Mouse (Mus musculus): ENCODE results near the gene Plod2. TPM values are rescaled to one million over a fixed set of nuclear protein-coding genes. Genes with fewer than 3 reads are reported as not detected.
A peak's percentile ranks its signal among the peaks of the same experiment; 100 is the strongest.

The Plod2 gene
- polyA plus RNA-seq, 1 experiment = 3.6 TPM

DNA sequence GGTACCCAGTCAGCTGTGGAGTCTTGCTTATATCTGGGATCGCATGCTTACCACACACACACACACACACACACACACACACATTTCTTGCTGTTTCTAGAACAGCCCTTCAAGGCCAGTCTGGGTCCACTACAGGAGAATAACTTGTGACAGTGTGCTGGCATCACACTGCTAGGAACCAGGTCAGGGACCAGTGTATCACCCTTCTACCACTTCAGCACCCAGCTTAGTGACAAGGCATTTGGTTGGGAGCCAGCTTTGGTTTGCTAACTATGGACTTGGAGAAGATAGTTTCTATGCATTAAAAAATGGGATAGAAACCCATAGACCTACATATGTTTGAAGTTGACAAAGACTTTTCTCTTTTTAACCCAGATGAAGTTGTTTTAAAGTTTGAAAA is 46.2 kb downstream of the Plod2 start:
- Histone ChIP-seq H3K4me3 (ENCODE audit: control insufficient read depth, low read depth, low read length) (no peak overlapping the region), H3K27ac (ENCODE audit: control insufficient read depth, insufficient read depth, low read depth, low read length) (no peak overlapping the region), H3K36me3 (ENCODE audit: control insufficient read depth, insufficient read depth, low read length) (no peaks in the 10 kb centered on the region), H3K27me3 (ENCODE audit: control insufficient read depth, insufficient read depth, low read length) (no peaks in the 10 kb centered on the region), H3K4me1 (ENCODE audit: control insufficient read depth, insufficient read depth, low read length) (no peaks in the 10 kb centered on the region)
- TF ChIP-seq POLR2A (IDR thresholded peaks at IDR 0.05; ENCODE audit: control insufficient read depth, low read depth, low read length) (no peak), CTCF (IDR thresholded peaks at IDR 0.05; ENCODE audit: control insufficient read depth, insufficient read depth, insufficient replicate concordance, low read depth, low read length) (no peak)

DNA sequence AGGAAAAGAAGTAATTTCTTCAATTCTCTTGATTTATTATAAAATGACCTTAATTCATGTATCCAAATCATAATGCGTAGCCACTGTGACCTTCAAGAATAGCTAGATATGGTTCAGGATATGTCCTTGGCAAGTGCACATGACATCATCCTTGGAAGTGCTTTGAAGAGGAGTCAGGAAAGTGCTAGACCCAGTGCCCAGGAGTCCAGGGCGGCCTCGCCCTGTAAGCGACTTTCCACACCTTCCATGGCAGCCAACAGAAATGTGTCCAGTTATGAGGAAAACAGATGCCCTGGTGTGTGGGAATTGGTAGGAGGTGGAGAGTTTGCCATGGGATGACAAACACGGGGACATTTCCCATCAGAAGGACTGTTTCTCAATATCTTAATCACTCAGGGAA is 47.0 kb downstream of the Plod2 start:
- TF ChIP-seq CTCF (IDR thresholded peaks at IDR 0.05; ENCODE audit: control insufficient read depth, insufficient read depth, insufficient replicate concordance, low read depth, low read length) (no peak), POLR2A (IDR thresholded peaks at IDR 0.05; ENCODE audit: control insufficient read depth, low read depth, low read length) (no peak)
- Histone ChIP-seq H3K4me3 (ENCODE audit: control insufficient read depth, low read depth, low read length) (no peak overlapping the region), H3K27ac (ENCODE audit: control insufficient read depth, insufficient read depth, low read depth, low read length) (0 out of 2 replicates have a peak overlapping the region, but pooled peaks have one; percentile 13), H3K27me3 (ENCODE audit: control insufficient read depth, insufficient read depth, low read length) (no peaks in the 10 kb centered on the region), H3K4me1 (ENCODE audit: control insufficient read depth, insufficient read depth, low read length) (no peaks in the 10 kb centered on the region), H3K36me3 (ENCODE audit: control insufficient read depth, insufficient read depth, low read length) (no peaks in the 10 kb centered on the region)

DNA sequence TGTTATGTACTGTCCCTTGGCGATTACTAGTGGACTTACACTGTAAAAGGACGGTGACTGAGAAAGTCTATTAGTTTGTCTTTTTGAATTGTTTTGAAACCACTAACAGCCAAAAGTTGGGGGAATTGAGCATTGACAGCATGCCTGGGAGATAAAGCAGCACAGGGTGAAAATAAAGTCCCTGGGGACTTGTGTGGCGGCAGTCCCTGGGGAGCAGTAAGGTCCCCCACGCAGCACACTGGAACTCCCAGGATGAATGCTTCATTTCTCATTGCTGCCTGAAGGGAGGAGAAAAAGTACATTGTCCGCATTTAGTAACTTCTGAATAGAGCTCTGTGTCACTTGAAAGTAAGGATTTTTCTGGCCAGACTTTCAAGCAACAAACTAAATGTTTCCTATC is 49.5 kb downstream of the Plod2 start:
- TF ChIP-seq CTCF (IDR thresholded peaks at IDR 0.05; ENCODE audit: control insufficient read depth, insufficient read depth, insufficient replicate concordance, low read depth, low read length) (no peak), POLR2A (IDR thresholded peaks at IDR 0.05; ENCODE audit: control insufficient read depth, low read depth, low read length) (no peak)
- Histone ChIP-seq H3K36me3 (ENCODE audit: control insufficient read depth, insufficient read depth, low read length) (no peaks in the 10 kb centered on the region), H3K27me3 (ENCODE audit: control insufficient read depth, insufficient read depth, low read length) (no peaks in the 10 kb centered on the region), H3K27ac (ENCODE audit: control insufficient read depth, insufficient read depth, low read depth, low read length) (no peak overlapping the region; the same call in 1 of the 2 replicates), H3K4me3 (ENCODE audit: control insufficient read depth, low read depth, low read length) (no peak overlapping the region), H3K4me1 (ENCODE audit: control insufficient read depth, insufficient read depth, low read length) (no peaks in the 10 kb centered on the region)

DNA sequence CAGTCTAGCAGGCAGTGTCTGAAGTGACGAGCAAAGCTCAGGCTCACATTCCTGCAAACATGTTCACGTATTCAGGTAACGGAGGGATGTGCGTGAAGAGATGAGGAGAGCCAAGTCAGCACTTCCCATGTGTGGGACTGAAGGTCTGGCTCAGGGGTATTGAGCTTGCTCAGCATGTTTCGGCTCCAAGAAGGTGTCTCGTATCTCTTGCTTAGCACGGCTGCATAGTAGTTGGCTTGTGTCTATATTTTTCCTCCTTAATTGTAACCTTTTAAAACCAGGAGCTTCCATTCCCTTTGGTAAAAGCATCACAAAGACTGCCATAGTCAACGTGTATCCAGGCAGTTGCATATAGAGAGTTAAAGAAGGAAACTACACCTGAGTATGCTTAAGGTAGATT is 50.7 kb downstream of the Plod2 start:
- Histone ChIP-seq H3K27ac (ENCODE audit: control insufficient read depth, insufficient read depth, low read depth, low read length) (no peak overlapping the region), H3K36me3 (ENCODE audit: control insufficient read depth, insufficient read depth, low read length) (no peaks in the 10 kb centered on the region), H3K27me3 (ENCODE audit: control insufficient read depth, insufficient read depth, low read length) (no peaks in the 10 kb centered on the region), H3K4me3 (ENCODE audit: control insufficient read depth, low read depth, low read length) (no peak overlapping the region), H3K4me1 (ENCODE audit: control insufficient read depth, insufficient read depth, low read length) (no peaks in the 10 kb centered on the region)
- no peak for TF ChIP-seq CTCF (IDR thresholded peaks at IDR 0.05; ENCODE audit: control insufficient read depth, insufficient read depth, insufficient replicate concordance, low read depth, low read length)
- TF ChIP-seq POLR2A (IDR thresholded peaks at IDR 0.05; ENCODE audit: control insufficient read depth, low read depth, low read length) = no peak

DNA sequence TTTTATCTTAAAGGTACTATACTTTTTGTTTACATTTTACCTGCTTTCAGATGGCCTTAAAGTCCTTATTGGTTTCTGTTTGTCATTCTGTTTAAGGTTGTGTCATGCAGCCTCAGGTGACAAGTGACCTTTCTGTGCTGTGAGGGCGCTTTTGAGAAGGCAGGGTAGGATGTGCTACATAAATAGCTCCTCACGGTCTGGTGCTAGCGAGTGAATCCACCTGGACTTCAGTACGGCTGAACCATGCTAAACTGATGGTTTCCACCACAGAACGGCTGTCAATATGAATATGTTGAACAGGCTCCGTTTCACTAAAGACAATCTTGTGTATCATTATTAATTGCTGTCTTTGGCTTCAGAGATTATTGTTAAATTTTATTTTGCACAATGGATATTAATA is 52.5 kb downstream of the Plod2 start:
- Histone ChIP-seq H3K4me1 (ENCODE audit: control insufficient read depth, insufficient read depth, low read length) (no peaks in the 10 kb centered on the region), H3K36me3 (ENCODE audit: control insufficient read depth, insufficient read depth, low read length) (no peaks in the 10 kb centered on the region), H3K27ac (ENCODE audit: control insufficient read depth, insufficient read depth, low read depth, low read length) (no peak overlapping the region), H3K4me3 (ENCODE audit: control insufficient read depth, low read depth, low read length) (no peak overlapping the region), H3K27me3 (ENCODE audit: control insufficient read depth, insufficient read depth, low read length) (no peaks in the 10 kb centered on the region)
- TF ChIP-seq POLR2A (IDR thresholded peaks at IDR 0.05; ENCODE audit: control insufficient read depth, low read depth, low read length) = no peak
- TF ChIP-seq CTCF (IDR thresholded peaks at IDR 0.05; ENCODE audit: control insufficient read depth, insufficient read depth, insufficient replicate concordance, low read depth, low read length) = no peak

DNA sequence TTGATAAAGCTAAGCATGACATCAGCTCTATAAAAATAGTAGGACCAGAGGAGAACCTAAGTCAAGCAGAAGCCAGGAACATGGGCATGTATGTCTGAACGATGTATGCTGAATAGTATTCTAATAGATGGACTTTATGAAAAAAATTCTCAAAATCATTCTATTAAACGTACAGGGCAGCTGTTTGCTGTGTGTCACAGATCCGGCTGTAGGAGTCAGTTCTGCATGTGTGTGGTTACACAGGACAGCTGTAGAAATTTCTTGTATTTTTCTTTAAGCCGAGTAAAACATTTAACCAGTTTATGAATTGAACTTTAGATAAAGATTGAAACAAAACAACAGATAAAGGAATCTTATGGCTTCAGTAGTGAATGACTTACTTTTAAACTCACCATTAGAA is 53.3 kb downstream of the Plod2 start:
- Histone ChIP-seq H3K4me1 (ENCODE audit: control insufficient read depth, insufficient read depth, low read length) (no peaks in the 10 kb centered on the region), H3K27ac (ENCODE audit: control insufficient read depth, insufficient read depth, low read depth, low read length) (no peak overlapping the region), H3K36me3 (ENCODE audit: control insufficient read depth, insufficient read depth, low read length) (no peaks in the 10 kb centered on the region), H3K27me3 (ENCODE audit: control insufficient read depth, insufficient read depth, low read length) (no peaks in the 10 kb centered on the region), H3K4me3 (ENCODE audit: control insufficient read depth, low read depth, low read length) (no peak overlapping the region)
- TF ChIP-seq CTCF (IDR thresholded peaks at IDR 0.05; ENCODE audit: control insufficient read depth, insufficient read depth, insufficient replicate concordance, low read depth, low read length) = no peak
- TF ChIP-seq POLR2A (IDR thresholded peaks at IDR 0.05; ENCODE audit: control insufficient read depth, low read depth, low read length) = no peak

DNA sequence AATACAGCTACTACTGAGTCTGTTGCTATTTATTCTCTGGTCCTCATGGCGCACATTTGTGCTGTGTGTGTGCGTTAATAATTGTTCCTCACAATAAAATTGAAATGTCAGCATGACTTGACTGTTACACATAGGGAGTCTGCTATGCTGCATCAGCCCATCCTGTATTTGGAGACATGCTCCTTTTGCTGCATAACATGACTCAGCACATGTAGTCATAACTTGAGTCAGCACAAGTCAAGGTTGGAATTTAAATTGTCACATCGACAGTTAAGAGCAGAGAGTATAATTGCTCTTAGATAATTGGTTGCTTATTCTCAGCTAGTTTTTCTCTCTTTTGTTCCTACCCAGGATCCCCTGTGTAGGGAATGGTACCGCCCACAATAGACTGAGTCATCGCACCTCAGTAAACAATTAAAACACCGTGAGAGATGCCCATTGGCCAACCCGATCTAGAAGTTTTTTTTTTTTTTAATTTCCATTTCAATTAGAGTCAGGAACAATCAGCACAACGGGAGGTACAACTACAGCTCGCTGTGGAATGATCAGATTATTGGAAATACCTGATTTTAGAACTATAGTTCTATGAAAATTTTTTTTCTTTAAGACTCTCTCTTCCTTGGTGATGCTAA is 55.0 kb downstream of the Plod2 start:
- H3K27me3 ChIP-seq (ENCODE audit: control insufficient read depth, insufficient read depth, low read length) = no peaks in the 10 kb centered on the region
- no peaks in the 10 kb centered on the region for H3K4me1 ChIP-seq (ENCODE audit: control insufficient read depth, insufficient read depth, low read length)
- H3K27ac ChIP-seq (ENCODE audit: control insufficient read depth, insufficient read depth, low read depth, low read length) = no peak overlapping the region
- TF ChIP-seq CTCF (IDR thresholded peaks at IDR 0.05; ENCODE audit: control insufficient read depth, insufficient read depth, insufficient replicate concordance, low read depth, low read length) (no peak), POLR2A (IDR thresholded peaks at IDR 0.05; ENCODE audit: control insufficient read depth, low read depth, low read length) (no peak)
- no peak overlapping the region for H3K4me3 ChIP-seq (ENCODE audit: control insufficient read depth, low read depth, low read length)
- H3K36me3 ChIP-seq (ENCODE audit: control insufficient read depth, insufficient read depth, low read length) = no peaks in the 10 kb centered on the region

Data from testis, adult 2 months (tissue).